Comparison of ENCODE assay signal across 26 mouse cellular contexts in the genomic region with DNA sequence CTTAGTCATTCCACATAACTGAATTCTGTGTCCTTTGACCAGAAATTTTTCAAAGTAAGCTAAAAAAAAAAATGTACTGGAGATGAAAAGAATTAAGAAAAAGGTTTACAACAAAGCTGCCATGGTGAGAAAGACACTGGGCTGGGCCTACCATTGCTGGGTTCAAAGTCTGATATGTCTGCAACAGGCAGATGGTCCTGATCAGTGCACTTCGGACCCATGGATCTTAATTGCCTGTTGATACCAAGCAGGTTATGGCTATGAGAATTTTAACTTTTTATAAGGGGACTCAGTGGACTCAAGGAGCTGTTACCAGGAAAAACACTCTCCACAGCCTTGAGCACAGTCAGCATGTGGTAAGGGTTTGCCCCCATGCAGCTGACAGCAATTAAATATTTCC. TPM values are rescaled to one million over a fixed set of nuclear protein-coding genes. Genes with fewer than 3 reads are reported as not detected.
DNase-seq lines count a peak whose midpoint lies in the region; ATAC-seq and TF ChIP-seq lines count a peak whose summit lies in the region.
"Had no signal": no experiment of that assay in that cellular context is flagged by ENCODE, and none has a peak within 500 bp of the region (broad histone marks: within the 10 kb centered on the region; RNA-seq: fewer than 3 reads in every experiment).

No protein-coding gene starts in this region.

- TF ChIP-seq CTCF in liver, adult 2 months (IDR thresholded peaks at IDR 0.05; ENCODE audit: low read depth, low read length) = no peak
- no peak for TF ChIP-seq CTCF in intestine, postnatal 0 days (IDR thresholded peaks at IDR 0.05; ENCODE audit: low read depth)

- no peak overlapping the region for H3K4me3 ChIP-seq in liver, adult 2 months (ENCODE audit: insufficient read depth, low read depth, low read length)
- no peak overlapping the region for H3K4me3 ChIP-seq in liver, embryonic 12.5 days
- no peak overlapping the region for H3K4me3 ChIP-seq in intestine, embryonic 15.5 days (replicated peaks)
- H3K4me3 ChIP-seq in intestine, embryonic 16.5 days (ENCODE audit: low read length) = no peak overlapping the region
- no peak overlapping the region for H3K4me3 ChIP-seq in intestine, postnatal 0 days (ENCODE audit: low read depth, low read length)

- H3K27ac ChIP-seq in liver, adult 2 months (replicated peaks; ENCODE audit: insufficient read depth, low read depth, low read length) = no peak overlapping the region
- no peak overlapping the region for H3K27ac ChIP-seq in liver, embryonic 12.5 days
- H3K27ac ChIP-seq in intestine, embryonic 15.5 days = no peak overlapping the region
- no peak overlapping the region for H3K27ac ChIP-seq in intestine, embryonic 16.5 days (ENCODE audit: low read length)
- no peak overlapping the region for H3K27ac ChIP-seq in intestine, postnatal 0 days (ENCODE audit: low read depth, low read length)

- no peak overlapping the region for H3K4me2 ChIP-seq in liver, embryonic 12.5 days
- no peak overlapping the region for H3K4me2 ChIP-seq in intestine, embryonic 15.5 days (replicated peaks)
- no peak overlapping the region for H3K4me2 ChIP-seq in intestine, embryonic 16.5 days (ENCODE audit: low read depth, low read length)
- no peak overlapping the region for H3K4me2 ChIP-seq in intestine, postnatal 0 days (replicated peaks; ENCODE audit: low read depth)

- H3K9ac ChIP-seq in liver, adult 2 months (ENCODE audit: low read depth, low read length) = no peak overlapping the region
- no peak overlapping the region for H3K9ac ChIP-seq in liver, embryonic 12.5 days
- no peak overlapping the region for H3K9ac ChIP-seq in intestine, embryonic 15.5 days
- H3K9ac ChIP-seq in intestine, embryonic 16.5 days (ENCODE audit: low read depth, low read length) = no peak overlapping the region
- H3K9ac ChIP-seq in intestine, postnatal 0 days (ENCODE audit: low read depth, low read length) = no peak overlapping the region

- no peaks in the 10 kb centered on the region for H3K36me3 ChIP-seq in liver, adult 2 months (ENCODE audit: control insufficient read depth, insufficient read depth, low read length)
- no peaks in the 10 kb centered on the region for H3K36me3 ChIP-seq in liver, embryonic 12.5 days
- no peaks in the 10 kb centered on the region for H3K36me3 ChIP-seq in intestine, embryonic 15.5 days
- no peaks in the 10 kb centered on the region for H3K36me3 ChIP-seq in intestine, embryonic 16.5 days (ENCODE audit: control insufficient read depth, insufficient read depth, low read length)
- no peaks in the 10 kb centered on the region for H3K36me3 ChIP-seq in intestine, postnatal 0 days (ENCODE audit: control insufficient read depth, insufficient read depth)
- H3K36me3 ChIP-seq: G1E had no signal

- 74% methylated on average over 1 of the region's 1 CpGs for WGBS in liver, adult 2 months
- 63% methylated on average over 1 of the region's 1 CpGs for WGBS in liver, embryonic 12.5 days (ENCODE audit: insufficient replicate concordance)
- WGBS in intestine, embryonic 15.5 days = 63% methylated on average over 1 of the region's 1 CpGs
- 76% methylated on average over 1 of the region's 1 CpGs for WGBS in intestine, embryonic 16.5 days
- WGBS in intestine, postnatal 0 days = 31% methylated on average over 1 of the region's 1 CpGs

- no peak for TF ChIP-seq POLR2A in liver, adult 2 months (IDR thresholded peaks at IDR 0.05; ENCODE audit: extremely low read depth, insufficient read depth, low read length)

- no peaks in the 10 kb centered on the region for H3K79me2 ChIP-seq in liver, adult 2 months (ENCODE audit: control insufficient read depth, insufficient read depth, low read length)

- no peaks in the 10 kb centered on the region for H3K9me3 ChIP-seq in liver, embryonic 12.5 days (replicated peaks)
- H3K9me3 ChIP-seq in intestine, embryonic 15.5 days = no peaks in the 10 kb centered on the region
- H3K9me3 ChIP-seq in intestine, embryonic 16.5 days (ENCODE audit: control insufficient read depth, low read length) = no peaks in the 10 kb centered on the region
- H3K9me3 ChIP-seq in intestine, postnatal 0 days (ENCODE audit: control insufficient read depth) = no peaks in the 10 kb centered on the region

- H3K4me1 ChIP-seq in liver, adult 2 months (ENCODE audit: control insufficient read depth, insufficient read depth, low read length) = no peaks in the 10 kb centered on the region
- peaks cover 10% of the 10 kb centered on the region for H3K4me1 ChIP-seq in liver, embryonic 12.5 days
- no peaks in the 10 kb centered on the region for H3K4me1 ChIP-seq in intestine, embryonic 15.5 days (replicated peaks)
- no peaks in the 10 kb centered on the region for H3K4me1 ChIP-seq in intestine, embryonic 16.5 days (ENCODE audit: control insufficient read depth, insufficient read depth, low read length)
- H3K4me1 ChIP-seq in intestine, postnatal 0 days (replicated peaks; ENCODE audit: control insufficient read depth, insufficient read depth, low read length) = no peaks in the 10 kb centered on the region

- ATAC-seq in liver, embryonic 12.5 days = no peak
- ATAC-seq in intestine, embryonic 15.5 days = peak; percentile 81
- ATAC-seq in intestine, embryonic 16.5 days = peak; percentile 89
- ATAC-seq in intestine, postnatal 0 days = peak; percentile 89
- ATAC-seq: activated CD4-positive, CD25-positive, alpha-beta regulatory T cell, adult 4 months; CD4-positive, CD25-positive, alpha-beta regulatory T cell, adult 4 months; Patski had no signal

- H3K27me3 ChIP-seq in liver, adult 2 months (ENCODE audit: control insufficient read depth, insufficient read depth, low read length) = no peaks in the 10 kb centered on the region
- no peaks in the 10 kb centered on the region for H3K27me3 ChIP-seq in liver, embryonic 12.5 days (replicated peaks)
- no peaks in the 10 kb centered on the region for H3K27me3 ChIP-seq in intestine, embryonic 15.5 days (replicated peaks)
- H3K27me3 ChIP-seq in intestine, embryonic 16.5 days (replicated peaks; ENCODE audit: control insufficient read depth, insufficient read depth, low read length) = no peaks in the 10 kb centered on the region
- no peaks in the 10 kb centered on the region for H3K27me3 ChIP-seq in intestine, postnatal 0 days (replicated peaks; ENCODE audit: control insufficient read depth, insufficient read depth, low read length)
- H3K27me3 ChIP-seq: CH12.LX, Patski had no signal

- peak; percentile 26 for DNase-seq in liver, adult 2 months (ENCODE audit: extremely low read depth, low read depth, low spot score)
- no peak for DNase-seq in lung, postnatal 4 days
- DNase-seq in right cerebral cortex, adult 18-20 months = no peak
- DNase-seq in frontal cortex, adult 2 months (ENCODE audit: extremely low spot score in 1 of 2, low spot score in 1 of 2) = no peak
- DNase-seq: adrenal gland, adult 2 months; adrenal gland, adult 8-10 months; adrenal gland, postnatal 10 days; adrenal gland, postnatal 14 days; adrenal gland, postnatal 25 days; adrenal gland, postnatal 36 days; B cell, adult 2 months; cerebellum, adult 11 months; cerebellum, adult 11-12 months had no signal

RNA-seq across cellular contexts. Expression of a gene that starts 25.9 kb away (rescaled TPM):
- not detected in 2 replicates for total RNA-seq in liver, adult 2 months (2014; rRNA removed)
- polyA plus RNA-seq in liver, adult 2 months (2012; rRNA removed) = not detected in 2 replicates
- polyA plus RNA-seq in liver, embryonic 12.5 days (2016; fragmentation: Nextera tagmentation; extraction: Ambion mirVana) = not detected in 2 replicates
- polyA plus RNA-seq in intestine, embryonic 15.5 days (2015; fragmentation: Nextera tagmentation; extraction: Ambion mirVana) = not detected in 2 replicates
- polyA plus RNA-seq in intestine, embryonic 16.5 days (2015; fragmentation: Nextera tagmentation; extraction: Ambion mirVana) = not detected in 2 replicates
- not detected in 2 replicates for polyA plus RNA-seq in intestine, postnatal 0 days (2015; fragmentation: Nextera tagmentation; extraction: Ambion mirVana)
- polyA plus RNA-seq in frontal cortex, adult 2 months (2012; rRNA removed) = 0.36 and 0.42 TPM in 2 replicates
- total RNA-seq: adrenal gland, adult 18-20 months; adrenal gland, postnatal 14 days; CH12.LX; ES-E14; MEL had no signal
- polyA plus RNA-seq: activated CD4-positive, CD25-positive, alpha-beta regulatory T cell, adult 4 months; C2C12; CD4-positive, CD25-positive, alpha-beta regulatory T cell, adult 4 months; G1E had no signal
